Mouse (Mus musculus): ENCODE results near the gene Ebpl. TPM values are rescaled to one million over a fixed set of nuclear protein-coding genes. Genes with fewer than 3 reads are reported as not detected.

Ebpl gene
- polyA plus RNA-seq, 1 experiment from 2014 or later = 10.1 TPM

- ATAC-seq (ENCODE audit: insufficient number of reproducible peaks, insufficient read depth, low FRiP score, low read depth) = no peak
- WGBS = 89% methylated on average over 3 of the region's 3 CpGs
Measured at GRCm38 (mm10) chr14:61364656-61365055, 4.4 kb upstream of the Ebpl start.

GRCm38 (mm10) chr14:61363734-61364133 is 3.5 kb upstream of the Ebpl start:
- H3K9ac ChIP-seq (replicated peaks; ENCODE audit: low read depth, low read length) = no peak overlapping the region
- H3K27me3 ChIP-seq (ENCODE audit: control insufficient read depth, insufficient read depth, low read length) = no peaks in the 10 kb centered on the region
- no peak overlapping the region for H3K4me3 ChIP-seq (ENCODE audit: low read depth, low read length)
- H3K36me3 ChIP-seq (ENCODE audit: control insufficient read depth, insufficient read depth, low read length) = peaks cover 8% of the 10 kb centered on the region; the same call in 1 of the 2 replicates
- 95% methylated on average over 2 of the region's 2 CpGs for WGBS
- no peak for ATAC-seq (ENCODE audit: insufficient number of reproducible peaks, insufficient read depth, low FRiP score, low read depth)
- no peak overlapping the region for H3K4me2 ChIP-seq (replicated peaks; ENCODE audit: low read depth, low read length)
- no peaks in the 10 kb centered on the region for H3K9me3 ChIP-seq (ENCODE audit: control insufficient read depth, low read depth, low read length)
- no peak overlapping the region for H3K27ac ChIP-seq (ENCODE audit: low read length)
- peaks cover 5% of the 10 kb centered on the region; the same call in 1 of the 2 replicates for H3K4me1 ChIP-seq (ENCODE audit: control insufficient read depth, insufficient read depth, low read length)

More at GRCm38 (mm10) chr14:61364656-61365055, 4.4 kb upstream of the Ebpl start:
- Histone ChIP-seq H3K9me3 (ENCODE audit: control insufficient read depth, low read depth, low read length) (no peaks in the 10 kb centered on the region), H3K4me1 (ENCODE audit: control insufficient read depth, insufficient read depth, low read length) (peaks cover 5% of the 10 kb centered on the region; the same call in 1 of the 2 replicates), H3K36me3 (ENCODE audit: control insufficient read depth, insufficient read depth, low read length) (peaks cover 11% of the 10 kb centered on the region; the same call in 1 of the 2 replicates), H3K9ac (replicated peaks; ENCODE audit: low read depth, low read length) (no peak overlapping the region), H3K27ac (ENCODE audit: low read length) (no peak overlapping the region), H3K27me3 (ENCODE audit: control insufficient read depth, insufficient read depth, low read length) (no peaks in the 10 kb centered on the region), H3K4me2 (replicated peaks; ENCODE audit: low read depth, low read length) (no peak overlapping the region), H3K4me3 (ENCODE audit: low read depth, low read length) (no peak overlapping the region)

GRCm38 (mm10) chr14:61362268-61362667 is 2.0 kb upstream of the Ebpl start:
- no peaks in the 10 kb centered on the region for H3K9me3 ChIP-seq (ENCODE audit: control insufficient read depth, low read depth, low read length)
- no peak overlapping the region for H3K27ac ChIP-seq (ENCODE audit: low read length)
- peaks cover 5% of the 10 kb centered on the region; the same call in 1 of the 2 replicates for H3K4me1 ChIP-seq (ENCODE audit: control insufficient read depth, insufficient read depth, low read length)
- H3K4me3 ChIP-seq (ENCODE audit: low read depth, low read length) = no peak overlapping the region
- no peak overlapping the region for H3K9ac ChIP-seq (replicated peaks; ENCODE audit: low read depth, low read length)
- H3K27me3 ChIP-seq (ENCODE audit: control insufficient read depth, insufficient read depth, low read length) = no peaks in the 10 kb centered on the region
- H3K36me3 ChIP-seq (ENCODE audit: control insufficient read depth, insufficient read depth, low read length) = peaks cover 7% of the 10 kb centered on the region; the same call in 1 of the 2 replicates
- no peak overlapping the region for H3K4me2 ChIP-seq (replicated peaks; ENCODE audit: low read depth, low read length)
- 95% methylated on average over 2 of the region's 2 CpGs for WGBS
- no peak for ATAC-seq (ENCODE audit: insufficient number of reproducible peaks, insufficient read depth, low FRiP score, low read depth)

- Histone ChIP-seq H3K27ac (ENCODE audit: low read length) (peak overlapping the region; percentile 72; the same call in 1 of the 2 replicates), H3K4me1 (ENCODE audit: control insufficient read depth, insufficient read depth, low read length) (peaks cover 5% of the 10 kb centered on the region; the same call in 1 of the 2 replicates), H3K4me3 (ENCODE audit: low read depth, low read length) (no peak overlapping the region; the same call in 1 of the 2 replicates), H3K4me2 (replicated peaks; ENCODE audit: low read depth, low read length) (peak overlapping the region; percentile 53), H3K9ac (replicated peaks; ENCODE audit: low read depth, low read length) (no peak overlapping the region), H3K9me3 (ENCODE audit: control insufficient read depth, low read depth, low read length) (no peaks in the 10 kb centered on the region), H3K27me3 (ENCODE audit: control insufficient read depth, insufficient read depth, low read length) (no peaks in the 10 kb centered on the region), H3K36me3 (ENCODE audit: control insufficient read depth, insufficient read depth, low read length) (no peaks in the 10 kb centered on the region; the same call in 1 of the 2 replicates)
- WGBS = 41% methylated on average over 3 of the region's 3 CpGs
- ATAC-seq (ENCODE audit: insufficient number of reproducible peaks, insufficient read depth, low FRiP score, low read depth) = no peak
Measured at GRCm38 (mm10) chr14:61360981-61361511, 807 bp upstream of the Ebpl start.

GRCm38 (mm10) chr14:61354251-61355235 is 5.7 kb downstream of the Ebpl start:
- Histone ChIP-seq H3K9ac (replicated peaks; ENCODE audit: low read depth, low read length) (no peak overlapping the region), H3K27me3 (ENCODE audit: control insufficient read depth, insufficient read depth, low read length) (no peaks in the 10 kb centered on the region), H3K4me1 (ENCODE audit: control insufficient read depth, insufficient read depth, low read length) (no peaks in the 10 kb centered on the region), H3K4me2 (replicated peaks; ENCODE audit: low read depth, low read length) (no peak overlapping the region), H3K9me3 (ENCODE audit: control insufficient read depth, low read depth, low read length) (no peaks in the 10 kb centered on the region), H3K36me3 (ENCODE audit: control insufficient read depth, insufficient read depth, low read length) (no peaks in the 10 kb centered on the region), H3K4me3 (ENCODE audit: low read depth, low read length) (no peak overlapping the region), H3K27ac (ENCODE audit: low read length) (no peak overlapping the region)
- ATAC-seq (ENCODE audit: insufficient number of reproducible peaks, insufficient read depth, low FRiP score, low read depth) = peak; percentile 33; the same call in 1 of the 2 replicates
- WGBS = 49% methylated on average over 10 of the region's 10 CpGs

GRCm38 (mm10) chr14:61350808-61351207 is 9.4 kb downstream of the Ebpl start:
- 53% methylated on average over 6 of the region's 6 CpGs for WGBS
- Histone ChIP-seq H3K4me1 (ENCODE audit: control insufficient read depth, insufficient read depth, low read length) (no peaks in the 10 kb centered on the region), H3K9ac (replicated peaks; ENCODE audit: low read depth, low read length) (no peak overlapping the region), H3K27ac (ENCODE audit: low read length) (no peak overlapping the region), H3K4me3 (ENCODE audit: low read depth, low read length) (no peak overlapping the region), H3K36me3 (ENCODE audit: control insufficient read depth, insufficient read depth, low read length) (no peaks in the 10 kb centered on the region), H3K9me3 (ENCODE audit: control insufficient read depth, low read depth, low read length) (no peaks in the 10 kb centered on the region), H3K4me2 (replicated peaks; ENCODE audit: low read depth, low read length) (no peak overlapping the region), H3K27me3 (ENCODE audit: control insufficient read depth, insufficient read depth, low read length) (no peaks in the 10 kb centered on the region)
- ATAC-seq (ENCODE audit: insufficient number of reproducible peaks, insufficient read depth, low FRiP score, low read depth) = no peak

GRCm38 (mm10) chr14:61349876-61350275 is 10.4 kb downstream of the Ebpl start:
- Histone ChIP-seq H3K4me3 (ENCODE audit: low read depth, low read length) (no peak overlapping the region), H3K9me3 (ENCODE audit: control insufficient read depth, low read depth, low read length) (no peaks in the 10 kb centered on the region), H3K27ac (ENCODE audit: low read length) (no peak overlapping the region), H3K36me3 (ENCODE audit: control insufficient read depth, insufficient read depth, low read length) (no peaks in the 10 kb centered on the region), H3K4me1 (ENCODE audit: control insufficient read depth, insufficient read depth, low read length) (no peaks in the 10 kb centered on the region), H3K9ac (replicated peaks; ENCODE audit: low read depth, low read length) (no peak overlapping the region), H3K4me2 (replicated peaks; ENCODE audit: low read depth, low read length) (no peak overlapping the region), H3K27me3 (ENCODE audit: control insufficient read depth, insufficient read depth, low read length) (no peaks in the 10 kb centered on the region)
- ATAC-seq (ENCODE audit: insufficient number of reproducible peaks, insufficient read depth, low FRiP score, low read depth) = no peak
- 83% methylated on average over 4 of the region's 4 CpGs for WGBS

- Histone ChIP-seq H3K9me3 (ENCODE audit: control insufficient read depth, low read depth, low read length) (no peaks in the 10 kb centered on the region), H3K4me3 (ENCODE audit: low read depth, low read length) (no peak overlapping the region), H3K27ac (ENCODE audit: low read length) (no peak overlapping the region), H3K27me3 (ENCODE audit: control insufficient read depth, insufficient read depth, low read length) (no peaks in the 10 kb centered on the region), H3K36me3 (ENCODE audit: control insufficient read depth, insufficient read depth, low read length) (no peaks in the 10 kb centered on the region), H3K9ac (replicated peaks; ENCODE audit: low read depth, low read length) (no peak overlapping the region), H3K4me2 (replicated peaks; ENCODE audit: low read depth, low read length) (no peak overlapping the region), H3K4me1 (ENCODE audit: control insufficient read depth, insufficient read depth, low read length) (no peaks in the 10 kb centered on the region)
- ATAC-seq (ENCODE audit: insufficient number of reproducible peaks, insufficient read depth, low FRiP score, low read depth) = no peak
- 81% methylated on average over 10 of the region's 10 CpGs for WGBS
Measured at GRCm38 (mm10) chr14:61346827-61347698, 13.2 kb downstream of the Ebpl start.
